Mouse (Mus musculus) right cerebral cortex, adult 2 months (tissue): ENCODE results near the gene Zfp595.
"Not testable (repeated sequence)": the region's sequence is repeated elsewhere in the genome, so short reads cannot be mapped to it uniquely, and the experiment has no call there.

ENCODE experiments used
- DNase-seq, 2 experiments: peaks; one replicate each; pipeline ENCODE4 v3.0.0; 2021 to 2022; ENCODE audit warnings: low spot score in 2 of 2

Zfp595 gene

DNA sequence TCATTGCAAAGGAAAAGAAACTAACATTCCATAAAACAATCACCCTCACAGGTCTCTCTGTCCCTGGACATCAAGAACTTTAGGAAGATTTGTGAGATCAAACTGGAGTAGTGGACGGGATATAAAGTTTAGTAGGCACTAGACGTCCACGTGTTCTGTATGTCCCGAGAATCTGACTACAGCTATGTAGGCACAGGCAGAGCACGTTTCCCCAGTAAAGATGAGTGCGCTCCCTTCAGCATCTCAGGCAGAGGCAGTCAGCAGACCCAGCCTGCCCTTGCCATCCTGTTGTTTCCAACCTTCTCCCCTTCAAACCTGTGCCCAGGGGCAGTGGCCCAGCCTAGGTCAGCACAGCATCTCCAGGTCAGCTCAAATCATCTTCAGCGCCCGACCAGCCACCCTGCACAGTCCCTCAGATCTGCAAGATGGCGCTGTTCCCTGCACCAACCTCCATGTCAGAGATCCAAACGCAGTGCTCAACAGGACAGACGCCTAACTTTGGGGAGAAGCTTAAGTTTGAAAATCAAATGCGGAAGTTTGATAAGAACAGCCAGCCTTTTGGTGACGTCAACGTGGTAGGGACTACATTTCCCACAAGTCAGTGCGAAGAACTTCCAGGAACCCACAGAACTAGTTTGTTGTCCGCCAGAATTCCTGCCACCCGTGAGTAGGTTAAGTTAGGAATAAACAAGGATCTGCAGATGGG lies at the start of gene Zfp595:
Gene Zfp595 (minus strand): TSS at position 552 of the 706 bp plus-strand sequence.
- DNase-seq: peak; percentile 82 to 94

DNA sequence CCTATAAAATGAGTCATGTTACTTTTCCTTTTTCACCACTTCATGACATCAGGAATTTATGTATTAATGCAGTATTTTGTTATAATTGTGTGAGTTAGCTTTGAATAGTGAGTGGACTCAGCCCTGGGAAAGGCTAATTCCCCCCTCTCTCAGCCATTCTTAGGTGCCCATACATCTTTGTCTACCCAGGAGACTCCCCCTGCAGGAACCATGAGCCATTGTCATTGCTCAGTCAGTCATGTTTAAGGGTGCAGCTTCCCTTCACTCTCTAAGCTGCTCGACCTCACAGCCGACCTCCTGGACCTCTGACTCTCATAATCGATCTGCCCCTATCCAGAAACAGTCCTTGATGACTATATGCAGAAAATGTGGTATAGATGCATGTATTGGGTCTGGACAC lies 43.9 kb upstream of the Zfp595 start:
- DNase-seq: not testable (repeated sequence)

GRCm38 (mm10) chr13:67375050-67375911 lies 42.9 kb upstream of the Zfp595 start, which contains the start of the genes Gm28041 and Zfp456:
Gene Gm28041, minus strand, starts transcription at chr13:67375733.
Gene Zfp456, minus strand, starts transcription at chr13:67375810.
- peak; percentile 55 to 59 for DNase-seq

GRCm38 (mm10) chr13:67360131-67360744 lies 27.9 kb upstream of the Zfp595 start, which contains the start of the genes Gm28044 and Zfp953:
Gene Gm28044, minus strand, starts transcription at chr13:67360536.
Gene Zfp953, minus strand, starts transcription at chr13:67360605.
- peak; percentile 93 to 98 for DNase-seq

- DNase-seq: no peak
These were observed 19.5 kb upstream of the Zfp595 start for GRCm38 (mm10) chr13:67351854-67352253.

- DNase-seq: no peak
These were observed 11.1 kb upstream of the Zfp595 start for GRCm38 (mm10) chr13:67343422-67343821.

DNA sequence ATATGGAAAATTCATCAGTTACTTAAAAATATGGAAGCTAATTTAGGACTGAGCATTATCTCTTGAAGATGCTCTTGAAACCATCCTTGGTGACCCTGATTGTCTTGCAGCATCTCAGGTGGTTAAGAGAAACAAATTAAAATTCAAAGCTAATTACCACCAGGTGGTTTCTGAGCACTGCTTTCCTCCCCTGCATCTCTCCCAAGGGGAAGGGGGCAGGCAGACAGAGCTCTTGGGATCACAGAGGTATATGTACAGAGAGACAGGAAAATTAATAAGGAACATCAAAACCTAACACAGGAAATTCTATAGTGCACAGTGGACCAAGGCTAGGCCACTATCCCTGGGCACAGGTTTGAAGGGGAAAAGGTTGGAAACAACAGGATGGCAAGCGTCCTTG lies 507 bp upstream of the Zfp595 start:
- DNase-seq: no peak

DNA sequence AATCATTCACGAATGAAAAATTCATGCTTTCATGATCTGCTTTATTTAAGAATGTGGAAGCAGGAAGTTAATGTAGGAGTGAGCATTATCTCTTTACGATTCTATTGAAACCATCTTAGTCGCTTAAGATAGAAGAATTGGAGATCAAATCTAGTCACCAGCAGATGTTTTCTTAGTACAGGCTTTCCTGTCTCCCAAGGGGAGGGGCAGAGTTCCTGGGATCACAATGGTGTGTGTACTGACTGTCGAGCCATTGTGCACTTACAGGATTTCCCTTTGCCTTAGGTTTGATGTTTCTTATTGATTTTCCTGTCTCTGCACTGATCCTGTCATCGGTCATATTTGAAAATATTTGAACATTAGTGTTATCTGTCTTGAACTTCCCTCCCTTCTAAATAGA lies 25.7 kb downstream of the Zfp595 start:
- DNase-seq: peak; percentile 3 to 4

DNA sequence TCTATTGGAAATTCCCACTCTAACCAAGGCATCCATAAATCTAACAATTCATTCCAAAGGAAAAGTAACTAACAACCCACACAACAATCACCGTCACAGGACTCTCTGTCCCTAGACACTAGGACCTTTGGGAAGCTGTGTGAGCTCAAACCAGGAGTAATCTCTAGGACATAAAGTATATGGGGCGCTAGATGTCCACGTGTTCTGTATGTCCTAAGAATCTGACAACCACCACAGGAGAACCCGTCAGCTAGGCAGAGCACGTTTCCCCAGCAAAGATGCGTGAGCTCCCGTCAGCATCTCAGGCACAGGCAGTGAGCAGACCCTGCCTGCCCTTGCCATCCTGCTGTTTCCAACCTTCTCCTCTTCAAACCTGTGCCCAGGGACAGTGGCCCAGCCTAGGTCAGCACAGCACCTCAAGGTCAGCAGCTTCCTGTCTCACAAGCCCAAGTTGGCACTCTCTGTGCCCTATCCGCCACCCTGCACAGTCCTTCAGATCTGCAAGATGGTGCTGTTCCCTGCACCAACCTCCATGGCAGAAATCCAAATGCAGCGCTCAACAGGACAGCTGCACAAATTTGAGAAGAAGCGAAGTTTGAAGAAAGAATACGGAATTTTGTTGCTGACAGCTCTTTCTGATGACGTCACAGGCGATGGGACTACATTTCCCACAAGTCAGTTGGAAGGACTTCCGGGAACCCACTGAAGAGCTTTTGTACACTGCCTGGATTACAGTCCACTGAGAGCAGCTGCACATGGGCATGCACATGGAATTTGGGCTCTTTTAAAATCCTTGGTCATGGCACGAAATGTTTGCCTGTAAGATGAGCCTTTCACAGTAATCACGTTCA lies 26.3 kb downstream of the Zfp595 start, which contains the start of gene Zfp457:
Gene Zfp457 (minus strand): TSS at position 664 of the 851 bp plus-strand sequence.
- peak; percentile 94 to 98 for DNase-seq

GRCm38 (mm10) chr13:67278314-67278713 lies 54.1 kb downstream of the Zfp595 start, which contains the start of gene Zfp458:
Gene Zfp458, minus strand, starts transcription at chr13:67278466.
- peak; percentile 21 to 28 for DNase-seq

DNA sequence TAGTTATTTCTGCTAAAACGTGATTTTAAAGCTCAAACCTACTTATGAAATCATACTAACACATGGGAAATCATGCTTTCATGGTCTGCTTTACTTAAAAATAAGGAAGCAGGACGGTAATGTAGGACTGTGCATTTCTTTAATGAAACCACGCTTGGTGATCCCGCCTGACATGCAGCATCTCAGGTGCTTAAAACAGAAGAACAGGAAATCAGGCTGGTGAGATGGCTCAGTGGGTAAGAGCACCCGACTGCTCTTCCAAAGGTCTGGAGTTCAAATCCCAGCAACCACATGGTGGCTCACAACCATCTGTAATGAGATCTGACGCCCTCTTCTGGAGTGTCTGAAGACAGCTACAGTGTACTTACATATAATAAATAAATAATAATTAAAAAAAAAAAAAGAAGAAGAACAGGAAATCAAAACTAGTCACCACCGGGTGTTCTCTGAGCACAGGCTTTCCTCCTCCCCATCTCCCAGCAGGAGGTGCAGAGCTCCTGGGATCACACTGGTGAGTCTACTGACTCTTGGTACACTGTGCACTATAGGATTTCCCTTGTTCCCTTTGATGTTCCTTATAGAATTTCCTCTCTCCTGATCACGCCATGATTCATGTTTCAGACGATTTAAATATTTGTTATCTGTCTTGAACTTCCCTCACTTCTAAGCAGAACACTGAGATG lies 62.8 kb downstream of the Zfp595 start:
- DNase-seq: not testable (repeated sequence)

DNA sequence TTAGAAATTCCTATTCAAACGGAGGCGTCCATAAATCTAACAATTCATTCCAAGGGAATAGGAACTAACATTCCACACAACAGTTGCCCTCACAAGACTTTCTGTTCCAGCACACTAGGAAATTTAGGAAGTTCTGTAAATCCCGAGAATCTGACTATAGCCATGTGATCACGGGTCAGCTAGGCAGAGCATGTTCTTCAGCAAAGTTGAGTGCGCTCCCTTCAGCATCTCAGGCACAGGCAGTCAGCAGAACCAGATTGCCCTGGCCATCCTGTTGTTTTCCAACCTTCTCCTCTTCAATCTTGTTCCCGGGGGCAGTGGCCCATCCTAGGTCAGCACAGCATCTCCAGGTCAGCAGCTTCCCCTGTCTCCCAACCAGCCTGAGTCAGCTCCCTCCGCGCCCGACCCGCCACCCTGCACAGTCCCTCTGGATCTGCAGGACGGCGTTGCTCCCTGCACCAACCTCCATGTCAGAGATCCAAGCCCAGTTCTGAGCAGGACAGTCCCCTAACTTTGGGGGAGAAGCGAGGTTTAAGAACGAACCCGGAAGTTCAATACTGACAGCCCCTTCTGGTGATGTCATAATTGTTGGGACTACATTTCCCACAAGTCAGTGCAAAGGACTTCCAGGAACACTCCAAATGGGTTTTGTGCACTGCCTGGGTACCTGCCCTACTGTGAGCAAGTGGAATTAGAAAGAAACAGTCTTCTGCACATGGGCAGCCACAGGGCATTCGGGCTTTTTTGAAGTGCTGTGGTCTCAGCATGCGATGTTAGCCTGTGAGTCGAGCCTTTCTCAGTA lies 63.6 kb downstream of the Zfp595 start:
- DNase-seq: peak; percentile 81 to 88
